Mouse (Mus musculus): ENCODE measurements around the gene Vmn1r167. TPM values are rescaled to one million over a fixed set of nuclear protein-coding genes. Genes with fewer than 3 reads are reported as not detected.
"Not testable (repeated sequence)": the region's sequence is repeated elsewhere in the genome, so short reads cannot be mapped to it uniquely, and the experiment has no call there.

The Vmn1r167 gene
- total RNA-seq (2021), result not detected
- long read RNA-seq, experiment 1, result 0 reads
- long read RNA-seq, experiment 2, result 0 reads

GRCm38 (mm10) chr7:23507106-23507505 lies at the start of gene Vmn1r167:
Vmn1r167 (minus strand) TSS chr7:23507206.
- not testable (repeated sequence) for DNase-seq

DNA sequence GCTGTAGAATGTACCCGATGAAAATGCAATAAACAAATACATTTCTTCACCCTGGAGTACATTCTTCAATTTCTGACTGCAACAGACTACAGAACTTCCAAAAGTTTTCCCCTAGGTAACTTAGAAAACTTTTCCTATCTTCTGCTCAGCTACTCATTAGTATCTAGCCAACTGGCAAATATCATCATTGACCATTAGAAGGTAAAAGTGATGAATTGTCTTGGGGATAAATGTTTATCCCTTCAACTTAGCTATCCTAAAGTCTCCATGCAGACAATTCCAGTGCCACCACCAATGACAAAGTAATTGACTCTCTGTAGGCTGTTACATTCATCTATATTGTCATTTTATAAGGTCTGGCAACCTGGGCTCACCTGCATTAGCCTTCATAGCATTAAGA lies 32.4 kb upstream of the Vmn1r167 start, which contains the start of gene Vmn1r168:
Gene Vmn1r168, plus strand, starts transcription at position 301 of the 400 bp plus-strand sequence.
- not testable (repeated sequence) for DNase-seq

DNA sequence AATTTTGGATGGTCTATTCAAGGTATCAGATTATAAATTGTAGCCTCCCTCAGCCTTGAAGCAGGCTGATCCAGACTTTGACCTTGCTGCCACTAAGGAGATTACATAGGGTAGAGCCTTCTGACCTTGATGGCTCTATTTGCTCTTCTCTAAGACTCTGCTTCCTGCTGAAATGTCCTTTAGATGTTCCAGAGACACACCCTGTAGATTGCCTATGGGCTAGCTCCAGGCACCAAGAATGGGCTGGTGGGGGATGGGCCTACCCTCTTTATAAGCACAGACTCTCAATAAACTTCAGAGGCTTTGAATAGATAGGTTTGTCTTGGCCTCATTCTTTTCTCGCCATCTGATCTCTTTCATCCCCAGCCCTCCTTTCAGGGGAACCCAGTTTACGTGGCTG lies 34.1 kb downstream of the Vmn1r167 start:
- not testable (repeated sequence) for DNase-seq

- not testable (repeated sequence) for DNase-seq
Measured at GRCm38 (mm10) chr7:23470832-23471231, 36.2 kb downstream of the Vmn1r167 start.

- DNase-seq, result not testable (repeated sequence)
Measured at GRCm38 (mm10) chr7:23470201-23470600, 36.8 kb downstream of the Vmn1r167 start.

Other genes with a start within 250 kb of the Vmn1r167 start
- not detected for gene Gm6902, start 228.3 kb downstream of the Vmn1r167 start, total RNA-seq (2021)
- gene Nlrp4e, start 206.0 kb downstream of the Vmn1r167 start, total RNA-seq (2021), result not detected
- under 1 TPM in 1 of 2 experiments, not detected in 1; 0.55 TPM for gene Nlrp5, start 121.3 kb downstream of the Vmn1r167 start, total RNA-seq (2021)
- not detected for gene Vmn1r168, start 32.5 kb upstream of the Vmn1r167 start, total RNA-seq (2021)
- not detected for gene Vmn1r169, start 68.3 kb upstream of the Vmn1r167 start, total RNA-seq (2021)
- gene Vmn1r170, start 99.0 kb upstream of the Vmn1r167 start, total RNA-seq (2021), result not detected
- gene Vmn1r171, start 123.5 kb upstream of the Vmn1r167 start, total RNA-seq (2021), result not detected
- gene Vmn1r172, start 151.1 kb upstream of the Vmn1r167 start, total RNA-seq (2021), result not detected
- not detected for gene Vmn1r173, start 193.5 kb upstream of the Vmn1r167 start, total RNA-seq (2021)
- gene Vmn1r174, start 245.1 kb upstream of the Vmn1r167 start, total RNA-seq (2021), result not detected